Mouse (Mus musculus) midbrain, embryonic 13.5 days (tissue): ENCODE data around the gene Hoxd10. TPM values are rescaled to one million over a fixed set of nuclear protein-coding genes. Genes with fewer than 3 reads are reported as not detected.

ENCODE experiments used
- ATAC-seq: fragments of 200-750 bp; cut with Nextera tagmentation; 2 replicates; pipeline ENCODE4 v1.8.0; 2017; ENCODE audit warnings: mild to moderate bottlenecking, moderate TSS enrichment, moderate library complexity
- H3K27ac ChIP-seq: fragments of 300-500 bp; sonication (generic); 2 replicates; pipeline ENCODE4 v1.5.1; 2015; ENCODE audit warnings: inconsistent platforms, mild to moderate bottlenecking, moderate library complexity
- H3K27me3 ChIP-seq: fragments of 300-500 bp; sonication (generic); 2 replicates; pipeline ENCODE4 v1.6.1; 2015; ENCODE audit warnings: mild to moderate bottlenecking, inconsistent platforms
- H3K36me3 ChIP-seq: fragments of 300-500 bp; sonication (generic); 2 replicates; pipeline ENCODE4 v1.6.1; 2015; ENCODE audit warnings: mild to moderate bottlenecking, inconsistent platforms
- H3K4me1 ChIP-seq: fragments of 300-500 bp; sonication (generic); replicated peaks from 2 replicates; pipeline ENCODE4 v1.6.1; 2015; ENCODE audit warnings: inconsistent platforms
- H3K4me2 ChIP-seq: fragments of 300-500 bp; sonication (generic); replicated peaks from 2 replicates; pipeline ENCODE4 v1.6.1; 2015; ENCODE audit warnings: moderate library complexity, mild to moderate bottlenecking, inconsistent platforms
- H3K4me3 ChIP-seq: fragments of 300-500 bp; sonication (generic); replicated peaks from 2 replicates; pipeline ENCODE4 v1.5.1; 2015; ENCODE audit warnings: mild to moderate bottlenecking, inconsistent platforms
- H3K9ac ChIP-seq: fragments of 300-500 bp; sonication (generic); replicated peaks from 2 replicates; pipeline ENCODE4 v1.6.1; 2015; ENCODE audit warnings: mild to moderate bottlenecking, inconsistent platforms
- H3K9me3 ChIP-seq: fragments of 300-500 bp; sonication (generic); 2 replicates; pipeline ENCODE4 v1.6.1; 2016; ENCODE audit warnings: mild to moderate bottlenecking, inconsistent platforms
- WGBS: fragments of 180-500 bp; shearing (Covaris S2); methylation state at CpG from one replicate; pipeline ENCODE4 v1.1.7; 2015; 5-methylcytosine and 5-hydroxymethylcytosine counted together
- polyA plus RNA-seq: library from polyadenylated mRNA; unstranded; fragments of >200 nt; fragmentation: Nextera tagmentation; extraction: Ambion mirVana; gene quantifications from 2 replicates; pipeline ENCODE4 v1.2.1, GENCODE M21; 2015

Gene Hoxd10
- polyA plus RNA-seq, 1 experiment from 2014 or later = not detected

- no peak for ATAC-seq
- WGBS = under 1% methylated on average over 26 of the region's 26 CpGs
- H3K36me3 ChIP-seq = no peaks in the 10 kb centered on the region
Observed at GRCm38 (mm10) chr2:74703720-74704392, 12.1 kb downstream of the Hoxd10 start.

GRCm38 (mm10) chr2:74704393-74704998, 12.8 kb downstream of the Hoxd10 start, which contains the start of gene Hoxd8:
Hoxd8 (plus strand) TSS chr2:74704615.
- peak within 1 kb of the TSS; percentile 35 for H3K4me3 ChIP-seq
- H3K4me1 ChIP-seq = peaks cover 13% of the 10 kb centered on the region
- H3K27me3 ChIP-seq = peaks cover 97% of the 10 kb centered on the region
- ATAC-seq = no peak
- H3K36me3 ChIP-seq = no peaks in the 10 kb centered on the region
- no peak within 1 kb of the TSS for H3K27ac ChIP-seq
- no peak within 1 kb of the TSS; the same call in 1 of the 2 replicates for H3K9ac ChIP-seq
- peak within 1 kb of the TSS; percentile 54 for H3K4me2 ChIP-seq
- H3K9me3 ChIP-seq = no peaks in the 10 kb centered on the region
- WGBS = under 1% methylated on average over 40 of the region's 52 CpGs

More at GRCm38 (mm10) chr2:74703720-74704392, 12.1 kb downstream of the Hoxd10 start:
- Histone ChIP-seq H3K4me3 (no peak overlapping the region), H3K9ac (no peak overlapping the region), H3K27me3 (peaks cover 97% of the 10 kb centered on the region), H3K4me2 (no peak overlapping the region), H3K4me1 (peaks cover 13% of the 10 kb centered on the region), H3K27ac (no peak overlapping the region), H3K9me3 (no peaks in the 10 kb centered on the region)

GRCm38 (mm10) chr2:74704999-74705466, 13.3 kb downstream of the Hoxd10 start:
- under 1% methylated on average over 43 of the region's 66 CpGs for WGBS
- H3K4me1 ChIP-seq = peaks cover 13% of the 10 kb centered on the region
- no peaks in the 10 kb centered on the region for H3K36me3 ChIP-seq
- ATAC-seq = no peak
- H3K9ac ChIP-seq = no peak overlapping the region; the same call in 1 of the 2 replicates
- H3K4me3 ChIP-seq = peak overlapping the region; percentile 35
- H3K27me3 ChIP-seq = peaks cover 97% of the 10 kb centered on the region
- peak overlapping the region; percentile 54 for H3K4me2 ChIP-seq
- no peak overlapping the region for H3K27ac ChIP-seq
- no peaks in the 10 kb centered on the region for H3K9me3 ChIP-seq

GRCm38 (mm10) chr2:74705467-74706089, 13.9 kb downstream of the Hoxd10 start:
- Histone ChIP-seq H3K4me1 (peaks cover 13% of the 10 kb centered on the region), H3K9me3 (no peaks in the 10 kb centered on the region), H3K27ac (no peak overlapping the region), H3K36me3 (no peaks in the 10 kb centered on the region), H3K4me3 (peak overlapping the region; percentile 35), H3K4me2 (peak overlapping the region; percentile 54), H3K9ac (no peak overlapping the region), H3K27me3 (peaks cover 97% of the 10 kb centered on the region)
- ATAC-seq = no peak
- WGBS = under 1% methylated on average over 64 of the region's 85 CpGs

- no peaks in the 10 kb centered on the region for H3K9me3 ChIP-seq
- no peak overlapping the region for H3K9ac ChIP-seq
- peaks cover 97% of the 10 kb centered on the region for H3K27me3 ChIP-seq
- H3K36me3 ChIP-seq = no peaks in the 10 kb centered on the region
- H3K4me1 ChIP-seq = peaks cover 13% of the 10 kb centered on the region
- no peak overlapping the region for H3K27ac ChIP-seq
- no peak for ATAC-seq
- 3% methylated on average over 13 of the region's 13 CpGs for WGBS
- H3K4me2 ChIP-seq = no peak overlapping the region
- H3K4me3 ChIP-seq = no peak overlapping the region
Observed at GRCm38 (mm10) chr2:74706393-74706960, 14.8 kb downstream of the Hoxd10 start.

- no peak overlapping the region for H3K4me3 ChIP-seq
- ATAC-seq = no peak
- 7% methylated on average over 7 of the region's 7 CpGs for WGBS
- peaks cover 99% of the 10 kb centered on the region for H3K27me3 ChIP-seq
- H3K9ac ChIP-seq = no peak overlapping the region
- no peaks in the 10 kb centered on the region for H3K9me3 ChIP-seq
- H3K4me1 ChIP-seq = peaks cover 20% of the 10 kb centered on the region
- H3K27ac ChIP-seq = no peak overlapping the region
- no peak overlapping the region for H3K4me2 ChIP-seq
- no peaks in the 10 kb centered on the region for H3K36me3 ChIP-seq
Observed at GRCm38 (mm10) chr2:74707599-74707998, 15.9 kb downstream of the Hoxd10 start.

GRCm38 (mm10) chr2:74708676-74709075, 17.0 kb downstream of the Hoxd10 start:
- Histone ChIP-seq H3K4me2 (no peak overlapping the region), H3K9ac (no peak overlapping the region), H3K4me3 (no peak overlapping the region), H3K4me1 (peaks cover 20% of the 10 kb centered on the region), H3K27ac (no peak overlapping the region), H3K9me3 (no peaks in the 10 kb centered on the region), H3K27me3 (peaks cover 99% of the 10 kb centered on the region), H3K36me3 (no peaks in the 10 kb centered on the region)
- ATAC-seq = no peak
- WGBS = 7% methylated on average over 4 of the region's 4 CpGs

- Histone ChIP-seq H3K9ac (no peak overlapping the region), H3K4me3 (no peak overlapping the region), H3K36me3 (no peaks in the 10 kb centered on the region), H3K27ac (no peak overlapping the region), H3K27me3 (peaks cover 99% of the 10 kb centered on the region), H3K4me1 (peaks cover 17% of the 10 kb centered on the region), H3K9me3 (no peaks in the 10 kb centered on the region), H3K4me2 (no peak overlapping the region)
- WGBS = 4% methylated on average over 5 of the region's 5 CpGs
- no peak for ATAC-seq
Observed at GRCm38 (mm10) chr2:74709465-74710419, 18.0 kb downstream of the Hoxd10 start.

- H3K9me3 ChIP-seq = no peaks in the 10 kb centered on the region
- no peak overlapping the region for H3K4me3 ChIP-seq
- no peak overlapping the region for H3K4me2 ChIP-seq
- peaks cover 6% of the 10 kb centered on the region for H3K4me1 ChIP-seq
- no peak overlapping the region for H3K9ac ChIP-seq
- no peak overlapping the region for H3K27ac ChIP-seq
- under 1% methylated on average over 16 of the region's 16 CpGs for WGBS
- no peak for ATAC-seq
- H3K36me3 ChIP-seq = no peaks in the 10 kb centered on the region
- peaks cover 99% of the 10 kb centered on the region for H3K27me3 ChIP-seq
Observed at GRCm38 (mm10) chr2:74710929-74711543, 19.3 kb downstream of the Hoxd10 start.

GRCm38 (mm10) chr2:74711721-74712621, 20.2 kb downstream of the Hoxd10 start, which contains the start of the genes Hoxd3 and Hoxd4:
Hoxd3 (plus strand) TSS chr2:74711927.
Hoxd4 (plus strand) TSS chr2:74711929.
- Histone ChIP-seq H3K4me2 (peak within 1 kb of the TSS; percentile 34), H3K9me3 (no peaks in the 10 kb centered on the region), H3K27me3 (peaks cover 99% of the 10 kb centered on the region), H3K27ac (no peak within 1 kb of the TSS), H3K9ac (no peak within 1 kb of the TSS), H3K36me3 (no peaks in the 10 kb centered on the region), H3K4me1 (peaks cover 6% of the 10 kb centered on the region), H3K4me3 (peak within 1 kb of the TSS; percentile 12)
- ATAC-seq = 0 out of 2 replicates have a peak, but pooled peaks have one; percentile 17
- 1% methylated on average over 65 of the region's 65 CpGs for WGBS
